Mouse (Mus musculus) lung, embryonic 15.5 days (tissue): ENCODE measurements at regions not wholly inside any gene's neighbourhood (a gene's known extent, or its start where the extent isn't known, plus 50 kb on each side); places are given as distances from the start of the nearest gene placed in this dataset.
"Not testable (repeated sequence)": the region's sequence is repeated elsewhere in the genome, so short reads cannot be mapped to it uniquely, and the experiment has no call there.

Experiments used
- ATAC-seq: fragments of 200-750 bp; cut with Nextera tagmentation; 2 replicates; pipeline ENCODE4 v1.8.0; 2017; ENCODE audit warnings: moderate number of reproducible peaks, borderline replicate concordance; ENCODE audit not compliant: low FRiP score, low TSS enrichment; ENCODE audit errors: extremely low read depth
- H3K27ac ChIP-seq: fragments of 300-500 bp; sonication (generic); 2 replicates; pipeline ENCODE4 v1.5.1; 2015; ENCODE audit warnings: moderate library complexity, mild to moderate bottlenecking, inconsistent platforms
- H3K27me3 ChIP-seq: fragments of 300-500 bp; sonication (generic); 2 replicates; pipeline ENCODE4 v1.6.1; 2015; ENCODE audit warnings: inconsistent platforms
- H3K36me3 ChIP-seq: fragments of 300-500 bp; sonication (generic); 2 replicates; pipeline ENCODE4 v1.6.1; 2015; ENCODE audit warnings: inconsistent platforms
- H3K4me1 ChIP-seq: fragments of 300-500 bp; sonication (generic); 2 replicates; pipeline ENCODE4 v1.6.1; 2015; ENCODE audit warnings: inconsistent platforms
- H3K4me2 ChIP-seq: fragments of 300-500 bp; sonication (generic); 2 replicates; pipeline ENCODE4 v1.6.1; 2015; ENCODE audit warnings: inconsistent platforms, mild to moderate bottlenecking, moderate library complexity
- H3K4me3 ChIP-seq: fragments of 300-500 bp; sonication (generic); 2 replicates; pipeline ENCODE4 v1.5.1; 2015; ENCODE audit warnings: mild to moderate bottlenecking, inconsistent platforms
- H3K9ac ChIP-seq: fragments of 300-500 bp; sonication (generic); 2 replicates; pipeline ENCODE4 v1.6.1; 2015; ENCODE audit warnings: inconsistent platforms
- H3K9me3 ChIP-seq: fragments of 300-500 bp; sonication (generic); 2 replicates; pipeline ENCODE4 v1.6.1; 2016; ENCODE audit warnings: inconsistent platforms
- WGBS: fragments of 180-500 bp; shearing (Covaris S2); methylation state at CpG from one replicate; pipeline ENCODE4 v1.1.7; 2015; 5-methylcytosine and 5-hydroxymethylcytosine counted together

- no peak overlapping the region for H3K9ac ChIP-seq
- no peak overlapping the region for H3K4me3 ChIP-seq
- 31% methylated on average over 5 of the region's 5 CpGs for WGBS
- no peak overlapping the region for H3K4me2 ChIP-seq
- H3K9me3 ChIP-seq = no peaks in the 10 kb centered on the region
- no peak overlapping the region for H3K27ac ChIP-seq
- no peaks in the 10 kb centered on the region for H3K36me3 ChIP-seq
- H3K27me3 ChIP-seq = no peaks in the 10 kb centered on the region
- no peak for ATAC-seq
- H3K4me1 ChIP-seq = no peaks in the 10 kb centered on the region
Observed at GRCm38 (mm10) chr11:27105920-27106319, 512.1 kb upstream of the Vrk2 start.

GRCm38 (mm10) chr11:27102906-27103305 lies 509.1 kb upstream of the Vrk2 start:
- Histone ChIP-seq H3K9me3 (no peaks in the 10 kb centered on the region), H3K9ac (no peak overlapping the region), H3K27ac (no peak overlapping the region), H3K36me3 (no peaks in the 10 kb centered on the region), H3K4me1 (no peaks in the 10 kb centered on the region), H3K4me2 (no peak overlapping the region), H3K4me3 (no peak overlapping the region), H3K27me3 (no peaks in the 10 kb centered on the region)
- ATAC-seq = no peak

- Histone ChIP-seq H3K36me3 (no peaks in the 10 kb centered on the region), H3K27me3 (no peaks in the 10 kb centered on the region), H3K9me3 (no peaks in the 10 kb centered on the region), H3K4me2 (no peak overlapping the region), H3K4me1 (no peaks in the 10 kb centered on the region), H3K9ac (no peak overlapping the region), H3K4me3 (no peak overlapping the region), H3K27ac (no peak overlapping the region)
- WGBS = 94% methylated on average over 2 of the region's 2 CpGs
- ATAC-seq = no peak
Observed at GRCm38 (mm10) chr11:27102045-27102444, 508.2 kb upstream of the Vrk2 start.

GRCm38 (mm10) chr11:27096615-27097014 lies 502.8 kb upstream of the Vrk2 start:
- H3K4me3 ChIP-seq = no peak overlapping the region
- ATAC-seq = no peak
- no peaks in the 10 kb centered on the region for H3K4me1 ChIP-seq
- no peaks in the 10 kb centered on the region for H3K9me3 ChIP-seq
- H3K9ac ChIP-seq = no peak overlapping the region
- H3K27me3 ChIP-seq = no peaks in the 10 kb centered on the region
- no peaks in the 10 kb centered on the region for H3K36me3 ChIP-seq
- no peak overlapping the region for H3K4me2 ChIP-seq
- H3K27ac ChIP-seq = no peak overlapping the region

GRCm38 (mm10) chr11:27095460-27095859 lies 501.7 kb upstream of the Vrk2 start:
- not testable (repeated sequence) for H3K9ac ChIP-seq, H3K27ac ChIP-seq, H3K27me3 ChIP-seq, ATAC-seq, H3K36me3 ChIP-seq, H3K4me1 ChIP-seq, H3K4me2 ChIP-seq, H3K9me3 ChIP-seq, H3K4me3 ChIP-seq

- Histone ChIP-seq H3K4me1 (no peaks in the 10 kb centered on the region), H3K36me3 (no peaks in the 10 kb centered on the region), H3K4me3 (no peak overlapping the region), H3K27me3 (no peaks in the 10 kb centered on the region), H3K4me2 (no peak overlapping the region), H3K9me3 (no peaks in the 10 kb centered on the region), H3K27ac (no peak overlapping the region), H3K9ac (no peak overlapping the region)
- ATAC-seq = no peak
- WGBS = 92% methylated on average over 1 of the region's 1 CpGs
Observed at GRCm38 (mm10) chr11:27086516-27086915, 492.7 kb upstream of the Vrk2 start.

GRCm38 (mm10) chr11:27081188-27081587 lies 487.4 kb upstream of the Vrk2 start:
- no peaks in the 10 kb centered on the region for H3K9me3 ChIP-seq
- no peaks in the 10 kb centered on the region for H3K27me3 ChIP-seq
- H3K36me3 ChIP-seq = no peaks in the 10 kb centered on the region
- no peak overlapping the region for H3K27ac ChIP-seq
- no peak overlapping the region for H3K9ac ChIP-seq
- H3K4me2 ChIP-seq = no peak overlapping the region
- H3K4me1 ChIP-seq = no peaks in the 10 kb centered on the region
- no peak for ATAC-seq
- H3K4me3 ChIP-seq = no peak overlapping the region

GRCm38 (mm10) chr11:27070381-27070780 lies 476.6 kb upstream of the Vrk2 start:
- Histone ChIP-seq H3K36me3 (no peaks in the 10 kb centered on the region), H3K9me3 (no peaks in the 10 kb centered on the region), H3K4me3 (no peak overlapping the region), H3K27me3 (no peaks in the 10 kb centered on the region), H3K27ac (no peak overlapping the region), H3K4me1 (no peaks in the 10 kb centered on the region), H3K9ac (no peak overlapping the region), H3K4me2 (no peak overlapping the region)
- no peak for ATAC-seq

- Histone ChIP-seq H3K4me1 (no peaks in the 10 kb centered on the region), H3K9me3 (no peaks in the 10 kb centered on the region), H3K4me3 (no peak overlapping the region), H3K9ac (no peak overlapping the region), H3K27me3 (no peaks in the 10 kb centered on the region), H3K27ac (no peak overlapping the region), H3K36me3 (no peaks in the 10 kb centered on the region), H3K4me2 (no peak overlapping the region)
- 81% methylated on average over 1 of the region's 1 CpGs for WGBS
- no peak for ATAC-seq
Observed at GRCm38 (mm10) chr11:27027243-27027852, 433.5 kb upstream of the Vrk2 start.

GRCm38 (mm10) chr11:27025500-27025899 lies 431.7 kb upstream of the Vrk2 start:
- H3K36me3 ChIP-seq = no peaks in the 10 kb centered on the region
- H3K4me2 ChIP-seq = no peak overlapping the region
- no peaks in the 10 kb centered on the region for H3K9me3 ChIP-seq
- H3K9ac ChIP-seq = no peak overlapping the region
- no peaks in the 10 kb centered on the region for H3K4me1 ChIP-seq
- no peaks in the 10 kb centered on the region for H3K27me3 ChIP-seq
- 69% methylated on average over 2 of the region's 2 CpGs for WGBS
- ATAC-seq = no peak
- H3K4me3 ChIP-seq = no peak overlapping the region
- no peak overlapping the region for H3K27ac ChIP-seq

- ATAC-seq = no peak
- 20% methylated on average over 3 of the region's 3 CpGs for WGBS
Observed at GRCm38 (mm10) chr11:26996292-26997099, 402.7 kb upstream of the Vrk2 start.

GRCm38 (mm10) chr11:26981216-26981615 lies 387.4 kb upstream of the Vrk2 start:
- no peaks in the 10 kb centered on the region for H3K36me3 ChIP-seq
- no peaks in the 10 kb centered on the region for H3K27me3 ChIP-seq
- 56% methylated on average over 7 of the region's 7 CpGs for WGBS
- H3K4me2 ChIP-seq = no peak overlapping the region
- no peaks in the 10 kb centered on the region for H3K9me3 ChIP-seq
- H3K27ac ChIP-seq = no peak overlapping the region
- H3K9ac ChIP-seq = no peak overlapping the region
- no peak for ATAC-seq
- no peaks in the 10 kb centered on the region for H3K4me1 ChIP-seq
- H3K4me3 ChIP-seq = no peak overlapping the region

More at GRCm38 (mm10) chr11:26996292-26997099, 402.7 kb upstream of the Vrk2 start:
- H3K27ac ChIP-seq = no peak overlapping the region
- H3K9ac ChIP-seq = no peak overlapping the region
- no peaks in the 10 kb centered on the region for H3K27me3 ChIP-seq
- no peaks in the 10 kb centered on the region for H3K9me3 ChIP-seq
- no peak overlapping the region for H3K4me3 ChIP-seq
- no peaks in the 10 kb centered on the region for H3K4me1 ChIP-seq
- no peak overlapping the region for H3K4me2 ChIP-seq
- no peaks in the 10 kb centered on the region for H3K36me3 ChIP-seq
